Mouse (Mus musculus) testis, adult 2 months (tissue): ENCODE data around the gene Dgkg.

Experiments
- CTCF ChIP-seq: fragments of 200-500 bp; IDR thresholded peaks from 2 replicates; pipeline ENCODE4 v1.5.1; 2012; ENCODE audit warnings: low read depth, mild to moderate bottlenecking, inconsistent platforms, low read length, moderate library complexity; ENCODE audit not compliant: control insufficient read depth, insufficient read depth, insufficient replicate concordance
- POLR2A ChIP-seq: fragments of 200-500 bp; IDR thresholded peaks from 2 replicates; pipeline ENCODE4 v1.6.1; 2012; ENCODE audit warnings: low read depth, mild to moderate bottlenecking, inconsistent platforms, low read length, moderate library complexity; ENCODE audit not compliant: control insufficient read depth

DNA sequence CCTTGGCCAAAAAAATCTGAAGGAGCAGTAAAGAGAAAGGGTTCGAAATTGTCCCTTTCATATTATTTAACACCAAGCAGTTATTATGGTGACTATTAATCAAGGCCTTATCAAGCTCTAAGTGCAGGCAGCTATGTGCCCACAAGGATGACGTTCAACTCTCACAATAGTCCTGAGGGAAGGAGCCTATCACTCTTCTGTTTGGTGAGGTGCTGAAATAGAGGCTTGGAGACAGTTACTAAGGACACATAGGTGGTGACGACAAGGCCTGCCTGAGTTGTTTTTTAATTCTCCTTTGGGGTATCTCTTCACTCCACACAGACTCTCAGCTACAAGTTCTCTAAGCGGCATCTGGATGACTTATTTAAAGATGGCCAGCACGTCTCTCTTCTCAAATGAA, 161.8 kb downstream of the Dgkg start:
- TF ChIP-seq POLR2A (no peak), CTCF (no peak)
